Mouse (Mus musculus) kidney, embryonic 16.5 days (tissue): ENCODE measurements around the gene Acer3. TPM values are rescaled to one million over a fixed set of nuclear protein-coding genes. Genes with fewer than 3 reads are reported as not detected.
"Not testable (repeated sequence)": the region's sequence is repeated elsewhere in the genome, so short reads cannot be mapped to it uniquely, and the experiment has no call there.

Experiments used
- ATAC-seq: fragments of 200-750 bp; cut with Nextera tagmentation; 2 replicates; pipeline ENCODE4 v1.8.0; 2017; ENCODE audit warnings: moderate TSS enrichment; ENCODE audit not compliant: low FRiP score, low TSS enrichment
- H3K27ac ChIP-seq: fragments of 300-500 bp; sonication (generic); 2 replicates; pipeline ENCODE4 v1.5.1; 2014; ENCODE audit warnings: low read length
- H3K27me3 ChIP-seq: fragments of 300-500 bp; sonication (generic); 2 replicates; pipeline ENCODE4 v1.6.1; 2014; ENCODE audit warnings: low read length, control low read depth, mixed read lengths; ENCODE audit not compliant: insufficient read depth
- H3K36me3 ChIP-seq: fragments of 300-500 bp; sonication (generic); 2 replicates; pipeline ENCODE4 v1.6.1; 2014; ENCODE audit warnings: low read length, control low read depth, mixed read lengths; ENCODE audit not compliant: insufficient read depth
- H3K4me1 ChIP-seq: fragments of 300-500 bp; sonication (generic); 2 replicates; pipeline ENCODE4 v1.6.1; 2014; ENCODE audit warnings: low read length, control low read depth, mixed read lengths; ENCODE audit not compliant: insufficient read depth
- H3K4me2 ChIP-seq: fragments of 300-500 bp; sonication (generic); replicated peaks from 2 replicates; pipeline ENCODE4 v1.6.1; 2014; ENCODE audit warnings: low read depth, low read length
- H3K4me3 ChIP-seq: fragments of 300-500 bp; sonication (generic); 2 replicates; pipeline ENCODE4 v1.5.1; 2014; ENCODE audit warnings: mild to moderate bottlenecking, low read length
- H3K9ac ChIP-seq: fragments of 300-500 bp; sonication (generic); replicated peaks from 2 replicates; pipeline ENCODE4 v1.6.1; 2014; ENCODE audit warnings: low read length
- H3K9me3 ChIP-seq: fragments of 300-500 bp; sonication (generic); 2 replicates; pipeline ENCODE4 v1.6.1; 2016; ENCODE audit warnings: low read length, control low read depth
- WGBS: fragments of 180-500 bp; shearing (Covaris S2); extraction: QIAGEN DNeasy Blood & Tissue Kit; methylation state at CpG from one replicate; pipeline ENCODE4 v1.1.7; 2014; 5-methylcytosine and 5-hydroxymethylcytosine counted together
- polyA plus RNA-seq: library from polyadenylated mRNA; unstranded; fragments of >200 nt; fragmentation: Nextera tagmentation; extraction: Ambion mirVana; gene quantifications from 2 replicates; pipeline ENCODE4 v1.2.1, GENCODE M21; 2015

Gene Acer3
- polyA plus RNA-seq, 1 experiment from 2014 or later, result 27.4 TPM

- Histone ChIP-seq H3K9me3 (no peaks in the 10 kb centered on the region), H3K4me2 (peak overlapping the region; percentile 85), H3K36me3 (no peaks in the 10 kb centered on the region), H3K9ac (peak overlapping the region; percentile 72), H3K27ac (peak overlapping the region; percentile 55; the same call in 1 of the 2 replicates), H3K4me1 (peaks cover 8% of the 10 kb centered on the region), H3K27me3 (no peaks in the 10 kb centered on the region), H3K4me3 (peak overlapping the region; percentile 66)
- 0% methylated on average over 45 of the region's 53 CpGs for WGBS
- peak; percentile 100 for ATAC-seq
Observed at GRCm38 (mm10) chr7:98309219-98310030, 11.6 kb downstream of the Acer3 start.

GRCm38 (mm10) chr7:98308607-98309218 lies 12.3 kb downstream of the Acer3 start:
- Histone ChIP-seq H3K4me3 (peak overlapping the region; percentile 66), H3K27me3 (no peaks in the 10 kb centered on the region), H3K27ac (0 out of 2 replicates have a peak overlapping the region, but pooled peaks have one; percentile 55), H3K9ac (peak overlapping the region; percentile 72), H3K9me3 (no peaks in the 10 kb centered on the region), H3K4me2 (peak overlapping the region; percentile 85), H3K36me3 (no peaks in the 10 kb centered on the region), H3K4me1 (peaks cover 8% of the 10 kb centered on the region)
- peak; percentile 67 for ATAC-seq
- under 1% methylated on average over 30 of the region's 33 CpGs for WGBS

- Histone ChIP-seq H3K36me3 (no peaks in the 10 kb centered on the region), H3K27me3 (no peaks in the 10 kb centered on the region), H3K27ac (no peak overlapping the region), H3K9me3 (no peaks in the 10 kb centered on the region), H3K9ac (peak overlapping the region; percentile 72), H3K4me3 (peak overlapping the region; percentile 66), H3K4me1 (peaks cover 8% of the 10 kb centered on the region), H3K4me2 (peak overlapping the region; percentile 85)
- 45% methylated on average over 9 of the region's 9 CpGs for WGBS
- no peak for ATAC-seq
Observed at GRCm38 (mm10) chr7:98307921-98308606, 12.9 kb downstream of the Acer3 start.

GRCm38 (mm10) chr7:98307411-98307810 lies 13.6 kb downstream of the Acer3 start:
- Histone ChIP-seq H3K4me1 (peaks cover 8% of the 10 kb centered on the region), H3K9me3 (no peaks in the 10 kb centered on the region), H3K36me3 (no peaks in the 10 kb centered on the region), H3K27me3 (no peaks in the 10 kb centered on the region), H3K4me3 (no peak overlapping the region), H3K27ac (no peak overlapping the region), H3K9ac (no peak overlapping the region), H3K4me2 (no peak overlapping the region)
- 97% methylated on average over 2 of the region's 2 CpGs for WGBS
- ATAC-seq, result no peak

- WGBS, result 85% methylated on average over 1 of the region's 1 CpGs
- H3K27me3 ChIP-seq, result no peaks in the 10 kb centered on the region
- no peak overlapping the region for H3K4me3 ChIP-seq
- H3K27ac ChIP-seq, result no peak overlapping the region
- no peak overlapping the region for H3K4me2 ChIP-seq
- H3K9me3 ChIP-seq, result no peaks in the 10 kb centered on the region
- H3K36me3 ChIP-seq, result no peaks in the 10 kb centered on the region
- no peak for ATAC-seq
- no peak overlapping the region for H3K9ac ChIP-seq
- H3K4me1 ChIP-seq, result no peaks in the 10 kb centered on the region
Observed at GRCm38 (mm10) chr7:98292901-98293300, 28.1 kb downstream of the Acer3 start.

DNA sequence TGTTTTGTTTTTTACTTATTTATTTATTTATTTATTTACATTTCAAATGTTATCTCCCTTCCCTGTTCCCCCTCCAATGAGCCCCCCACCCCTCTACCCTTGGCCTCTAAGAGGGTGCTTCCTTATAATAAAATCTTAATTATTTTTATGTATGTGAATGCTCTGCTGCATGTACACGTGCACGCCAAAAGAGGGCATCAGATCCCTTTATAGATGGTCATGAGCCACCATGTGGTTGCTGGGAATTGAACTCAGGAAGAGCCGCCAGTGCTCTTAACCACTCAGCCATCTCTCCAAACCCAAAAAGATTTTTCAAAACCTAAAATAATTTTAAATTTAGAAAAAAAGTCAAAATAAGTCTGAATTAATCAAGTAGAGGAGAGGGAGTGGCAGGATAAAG lies 31.4 kb downstream of the Acer3 start:
- Histone ChIP-seq H3K4me1 (no peaks in the 10 kb centered on the region), H3K27ac (no peak overlapping the region), H3K9me3 (no peaks in the 10 kb centered on the region), H3K4me3 (no peak overlapping the region), H3K27me3 (no peaks in the 10 kb centered on the region), H3K9ac (no peak overlapping the region), H3K36me3 (no peaks in the 10 kb centered on the region), H3K4me2 (no peak overlapping the region)
- no peak for ATAC-seq
- 50% methylated on average over 3 of the region's 3 CpGs for WGBS

DNA sequence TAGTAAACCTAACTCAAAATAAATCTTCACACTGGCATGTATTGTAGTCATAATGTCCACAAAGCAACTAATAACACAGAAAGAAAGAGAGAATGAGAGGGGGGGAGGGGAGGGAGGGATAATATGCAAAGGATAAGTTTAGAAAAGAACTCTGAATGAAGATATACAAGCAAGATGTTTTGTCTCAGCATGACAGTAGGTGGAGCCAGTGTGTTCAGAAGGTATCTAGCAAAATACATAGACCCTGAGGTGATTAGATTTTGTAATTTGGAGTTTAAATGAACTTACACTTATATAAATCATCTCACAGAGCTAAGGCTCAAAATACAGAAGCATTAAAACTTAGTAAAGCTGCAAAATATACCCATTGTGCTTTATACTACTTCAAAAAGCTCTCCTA lies 44.7 kb downstream of the Acer3 start:
- Histone ChIP-seq H3K9me3 (0 out of 2 replicates have a peak, but pooled peaks cover 3% of the 10 kb centered on the region), H3K4me3 (no peak overlapping the region), H3K9ac (no peak overlapping the region), H3K4me2 (no peak overlapping the region), H3K36me3 (peaks cover 3% of the 10 kb centered on the region; the same call in 1 of the 2 replicates), H3K27ac (no peak overlapping the region), H3K27me3 (no peaks in the 10 kb centered on the region), H3K4me1 (no peaks in the 10 kb centered on the region)
- no peak for ATAC-seq

- H3K4me3 ChIP-seq, result peak overlapping the region; percentile 26; the same call in 1 of the 2 replicates
- H3K4me1 ChIP-seq, ATAC-seq, H3K27ac ChIP-seq, H3K27me3 ChIP-seq, H3K9ac ChIP-seq, H3K36me3 ChIP-seq, H3K9me3 ChIP-seq: not testable (repeated sequence)
- WGBS, result 34% methylated on average over 13 of the region's 15 CpGs
- H3K4me2 ChIP-seq, result peak overlapping the region; percentile 29; the same call in 1 of the 2 replicates
Observed at GRCm38 (mm10) chr7:98268166-98268565, 52.8 kb downstream of the Acer3 start.

DNA sequence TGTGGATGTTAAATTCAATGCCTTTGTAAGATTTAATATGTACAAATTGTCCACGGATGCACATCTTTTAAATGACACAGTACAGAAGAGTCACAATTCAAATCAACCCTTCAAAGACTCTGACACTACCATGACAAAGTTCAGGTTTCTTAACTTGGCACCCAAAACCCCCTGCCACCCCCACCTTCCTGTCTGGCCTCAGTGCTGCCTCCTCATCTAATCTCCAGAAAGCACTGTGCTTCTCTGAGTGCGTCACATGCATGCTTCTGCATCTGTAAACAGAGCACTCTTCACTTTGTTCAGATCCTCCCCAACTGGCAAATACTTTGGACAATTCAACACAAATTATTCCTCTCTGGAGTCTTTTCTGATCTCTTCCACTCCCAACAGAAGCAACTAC lies 68.5 kb downstream of the Acer3 start:
- WGBS, result 90% methylated on average over 2 of the region's 2 CpGs
- ATAC-seq, result no peak
- no peaks in the 10 kb centered on the region for H3K4me1 ChIP-seq
- no peaks in the 10 kb centered on the region for H3K27me3 ChIP-seq
- H3K36me3 ChIP-seq, result 0 out of 2 replicates have a peak, but pooled peaks cover 2% of the 10 kb centered on the region
- no peak overlapping the region for H3K4me3 ChIP-seq
- H3K9ac ChIP-seq, result no peak overlapping the region
- no peaks in the 10 kb centered on the region for H3K9me3 ChIP-seq
- H3K27ac ChIP-seq, result no peak overlapping the region
- no peak overlapping the region for H3K4me2 ChIP-seq
